Comparison of ENCODE assay signal across 16 mouse cellular contexts in the genomic region with DNA sequence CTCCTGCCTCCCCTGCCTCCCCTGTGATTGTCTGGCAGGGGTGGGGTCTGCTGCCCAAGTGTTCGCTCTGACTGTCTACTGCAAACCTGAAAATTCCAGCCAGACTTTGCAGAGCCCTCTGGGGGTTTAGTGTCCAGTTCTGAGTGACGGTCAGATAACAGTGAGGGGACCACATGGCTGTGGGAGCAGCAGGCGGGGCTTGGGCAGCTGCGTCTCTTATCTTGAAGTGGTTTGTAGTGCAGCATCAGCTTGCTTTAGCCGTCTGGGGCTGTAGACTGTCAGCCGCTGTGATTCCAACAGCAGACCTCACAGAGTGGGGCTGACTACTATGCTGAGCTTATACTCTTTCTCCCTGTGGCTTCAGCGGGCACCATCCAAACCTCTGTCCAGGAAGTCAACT. TPM values are rescaled to one million over a fixed set of nuclear protein-coding genes. Genes with fewer than 3 reads are reported as not detected.
DNase-seq lines count a peak whose midpoint lies in the region; ATAC-seq and TF ChIP-seq lines count a peak whose summit lies in the region.
"Had no signal": no experiment of that assay in that cellular context is flagged by ENCODE, and none has a peak within 500 bp of the region (broad histone marks: within the 10 kb centered on the region; RNA-seq: fewer than 3 reads in every experiment).

No protein-coding gene starts in this region.

- no peak for TF ChIP-seq CTCF in gastrocnemius, adult 2 months (IDR thresholded peaks at IDR 0.05)
- TF ChIP-seq CTCF in testis, adult 2 months (IDR thresholded peaks at IDR 0.05; ENCODE audit: control insufficient read depth, insufficient read depth, insufficient replicate concordance, low read depth, low read length): no peak

- no peaks in the 10 kb centered on the region for H3K27me3 ChIP-seq in hindbrain, embryonic 13.5 days
- no peaks in the 10 kb centered on the region for H3K27me3 ChIP-seq in hindbrain, embryonic 11.5 days (ENCODE audit: control insufficient read depth, insufficient read depth, low read length)
- H3K27me3 ChIP-seq in testis, adult 2 months (ENCODE audit: control insufficient read depth, insufficient read depth, low read length): no peaks in the 10 kb centered on the region
- H3K27me3 ChIP-seq: midbrain, embryonic 15.5 days had no signal

- no peak for ATAC-seq in hindbrain, embryonic 13.5 days (ENCODE audit: low FRiP score)
- no peak for ATAC-seq in hindbrain, embryonic 11.5 days (ENCODE audit: low FRiP score)
- ATAC-seq: intestine, postnatal 0 days; midbrain, embryonic 15.5 days had no signal

- DNase-seq in gastrocnemius, adult 2 months: no peak
- no peak for DNase-seq in gastrocnemius, postnatal 25 days
- no peak for DNase-seq in hindbrain, embryonic 11.5 days (ENCODE audit: low spot score)
- no peak for DNase-seq in testis, postnatal 14 days (ENCODE audit: low spot score)
- DNase-seq in kidney, adult 18-20 months: no peak
- DNase-seq in urinary bladder, adult 2 months (ENCODE audit: low spot score): no peak
- DNase-seq: adrenal gland, postnatal 10 days; kidney, postnatal 4 days; thymus, postnatal 25 days had no signal

- H3K36me3 ChIP-seq in hindbrain, embryonic 13.5 days: peaks cover 41% of the 10 kb centered on the region
- H3K36me3 ChIP-seq in hindbrain, embryonic 11.5 days (ENCODE audit: control insufficient read depth, insufficient read depth, low read length): peaks cover 12% of the 10 kb centered on the region
- no peaks in the 10 kb centered on the region; the same call in 1 of the 2 replicates for H3K36me3 ChIP-seq in testis, adult 2 months (ENCODE audit: control insufficient read depth, insufficient read depth, low read length)

- H3K4me1 ChIP-seq in hindbrain, embryonic 13.5 days (replicated peaks): peaks cover 41% of the 10 kb centered on the region
- peaks cover 5% of the 10 kb centered on the region for H3K4me1 ChIP-seq in hindbrain, embryonic 11.5 days (replicated peaks; ENCODE audit: control insufficient read depth, insufficient read depth, low read length)
- peaks cover 19% of the 10 kb centered on the region for H3K4me1 ChIP-seq in testis, adult 2 months (ENCODE audit: control insufficient read depth, insufficient read depth, low read length)

- H3K4me3 ChIP-seq in gastrocnemius, adult 2 months: peak overlapping the region; percentile 92
- no peak overlapping the region for H3K4me3 ChIP-seq in hindbrain, embryonic 13.5 days
- no peak overlapping the region for H3K4me3 ChIP-seq in hindbrain, embryonic 11.5 days (ENCODE audit: low read depth, low read length)
- peak overlapping the region; percentile 59 for H3K4me3 ChIP-seq in testis, adult 2 months (ENCODE audit: control insufficient read depth, low read depth, low read length)
- H3K4me3 ChIP-seq: forebrain, embryonic 10.5 days; limb, embryonic 12.5 days; midbrain, embryonic 15.5 days; neural tube, embryonic 12.5 days had no signal

- no peak overlapping the region for H3K4me2 ChIP-seq in hindbrain, embryonic 13.5 days
- H3K4me2 ChIP-seq in hindbrain, embryonic 11.5 days (replicated peaks; ENCODE audit: low read depth, low read length): no peak overlapping the region
- H3K4me2 ChIP-seq: limb, embryonic 12.5 days; midbrain, embryonic 15.5 days; neural tube, embryonic 12.5 days had no signal

- H3K9me3 ChIP-seq in hindbrain, embryonic 13.5 days: no peaks in the 10 kb centered on the region
- no peaks in the 10 kb centered on the region for H3K9me3 ChIP-seq in hindbrain, embryonic 11.5 days (ENCODE audit: control insufficient read depth, low read length)
- H3K9me3 ChIP-seq: forebrain, embryonic 10.5 days; limb, embryonic 12.5 days; midbrain, embryonic 15.5 days; neural tube, embryonic 12.5 days had no signal

- intact Hi-C loops in gastrocnemius, adult 2 months (cut with DNase I): no loop called here

- TF ChIP-seq POLR2A in testis, adult 2 months (IDR thresholded peaks at IDR 0.05; ENCODE audit: control insufficient read depth, low read depth, low read length): no peak

- peak overlapping the region; percentile 100 for H3K27ac ChIP-seq in gastrocnemius, adult 2 months
- H3K27ac ChIP-seq in hindbrain, embryonic 13.5 days: no peak overlapping the region
- H3K27ac ChIP-seq in hindbrain, embryonic 11.5 days (ENCODE audit: low read depth, low read length): no peak overlapping the region
- H3K27ac ChIP-seq in testis, adult 2 months (ENCODE audit: control insufficient read depth, insufficient read depth, low read depth, low read length): no peak overlapping the region
- H3K27ac ChIP-seq: limb, embryonic 12.5 days; midbrain, embryonic 15.5 days; neural tube, embryonic 12.5 days had no signal

- 83% methylated on average over 7 of the region's 7 CpGs for WGBS in hindbrain, embryonic 13.5 days
- 89% methylated on average over 7 of the region's 7 CpGs for WGBS in hindbrain, embryonic 11.5 days

- 0 out of 2 replicates have a peak overlapping the region, but pooled peaks have one; percentile 3 for H3K9ac ChIP-seq in hindbrain, embryonic 13.5 days
- no peak overlapping the region for H3K9ac ChIP-seq in hindbrain, embryonic 11.5 days (ENCODE audit: low read depth, low read length)
- H3K9ac ChIP-seq: limb, embryonic 12.5 days; midbrain, embryonic 15.5 days; neural tube, embryonic 12.5 days had no signal

RNA-seq across cellular contexts. Expression of gene Bsg, which starts 5.0 kb away (rescaled TPM):
- total RNA-seq in gastrocnemius, adult 2 months (2021): 100 to 1,000 TPM; 650 to 652 TPM
- 100 to 1,000 TPM; 513 to 650 TPM for total RNA-seq in gastrocnemius, postnatal 25 days (2021)
- polyA plus RNA-seq in hindbrain, embryonic 13.5 days (2015; fragmentation: Nextera tagmentation; extraction: Ambion mirVana): 690 and 717 TPM in 2 replicates
- polyA plus RNA-seq in hindbrain, embryonic 11.5 days (2014; fragmentation: Nextera tagmentation; extraction: Ambion mirVana): 595 and 605 TPM in 2 replicates
- polyA plus RNA-seq in testis, adult 2 months (2012; rRNA removed): 849 and 920 TPM in 2 replicates
- polyA plus RNA-seq in urinary bladder, adult 2 months (2012; rRNA removed): 614 and 631 TPM in 2 replicates

RNA-seq across cellular contexts. Expression of gene Hcn2, which starts 7.1 kb away (rescaled TPM):
- under 1 TPM; 0.47 to 0.84 TPM for total RNA-seq in gastrocnemius, adult 2 months (2021)
- under 1 TPM; 0.67 TPM for total RNA-seq in gastrocnemius, postnatal 25 days (2021)
- polyA plus RNA-seq in hindbrain, embryonic 13.5 days (2015; fragmentation: Nextera tagmentation; extraction: Ambion mirVana): 0.43 and 0.64 TPM in 2 replicates
- 0.15 and 0.20 TPM in 2 replicates for polyA plus RNA-seq in hindbrain, embryonic 11.5 days (2014; fragmentation: Nextera tagmentation; extraction: Ambion mirVana)
- 0.69 and 0.88 TPM in 2 replicates for polyA plus RNA-seq in testis, adult 2 months (2012; rRNA removed)
- 0.96 and 1.5 TPM in 2 replicates for polyA plus RNA-seq in urinary bladder, adult 2 months (2012; rRNA removed)
- polyA plus RNA-seq: forebrain, embryonic 10.5 days had no signal

RNA-seq across cellular contexts. Expression of gene Gzmm, which starts 20.5 kb away (rescaled TPM):
- 1 to 10 TPM; 7.2 to 9.8 TPM for total RNA-seq in gastrocnemius, adult 2 months (2021)
- total RNA-seq in gastrocnemius, postnatal 25 days (2021): 1 to 10 TPM; 4.0 to 4.4 TPM
- polyA plus RNA-seq in hindbrain, embryonic 13.5 days (2015; fragmentation: Nextera tagmentation; extraction: Ambion mirVana): 1.1 and 1.4 TPM in 2 replicates
- polyA plus RNA-seq in hindbrain, embryonic 11.5 days (2014; fragmentation: Nextera tagmentation; extraction: Ambion mirVana): 0.42 and 0.73 TPM in 2 replicates
- 0.33 and 0.52 TPM in 2 replicates for polyA plus RNA-seq in testis, adult 2 months (2012; rRNA removed)
- polyA plus RNA-seq in urinary bladder, adult 2 months (2012; rRNA removed): 1.1 and 1.4 TPM in 2 replicates

RNA-seq across cellular contexts. Expression of gene Cdc34, which starts 27.3 kb away (rescaled TPM):
- total RNA-seq in gastrocnemius, adult 2 months (2021): 100 to 1,000 TPM; 366 to 415 TPM
- total RNA-seq in gastrocnemius, postnatal 25 days (2021): 100 to 1,000 TPM; 329 to 332 TPM
- polyA plus RNA-seq in hindbrain, embryonic 13.5 days (2015; fragmentation: Nextera tagmentation; extraction: Ambion mirVana): 92.7 and 100 TPM in 2 replicates
- 153 and 159 TPM in 2 replicates for polyA plus RNA-seq in hindbrain, embryonic 11.5 days (2014; fragmentation: Nextera tagmentation; extraction: Ambion mirVana)
- polyA plus RNA-seq in testis, adult 2 months (2012; rRNA removed): 855 and 952 TPM in 2 replicates
- polyA plus RNA-seq in urinary bladder, adult 2 months (2012; rRNA removed): 60.6 and 70.0 TPM in 2 replicates

RNA-seq across cellular contexts. Expression of gene Polrmt, which starts 37.1 kb away (rescaled TPM):
- 10 to 100 TPM; 27.0 to 40.8 TPM for total RNA-seq in gastrocnemius, adult 2 months (2021)
- total RNA-seq in gastrocnemius, postnatal 25 days (2021): 10 to 100 TPM; 26.7 to 27.2 TPM
- polyA plus RNA-seq in hindbrain, embryonic 13.5 days (2015; fragmentation: Nextera tagmentation; extraction: Ambion mirVana): 37.1 and 42.4 TPM in 2 replicates
- 23.5 and 26.8 TPM in 2 replicates for polyA plus RNA-seq in hindbrain, embryonic 11.5 days (2014; fragmentation: Nextera tagmentation; extraction: Ambion mirVana)
- polyA plus RNA-seq in testis, adult 2 months (2012; rRNA removed): 30.6 and 32.5 TPM in 2 replicates
- 28.5 and 31.7 TPM in 2 replicates for polyA plus RNA-seq in urinary bladder, adult 2 months (2012; rRNA removed)

Comparison
In these comparisons a context has a peak if more than half of its experiments do, and no peak if none do; other contexts are left out.
1. H3K4me3 ChIP-seq: peak in gastrocnemius, adult 2 months (single experiment) and testis, adult 2 months (single experiment); none in hindbrain, embryonic 13.5 days (single experiment) and hindbrain, embryonic 11.5 days (single experiment).